10 mouse cellular contexts compared by ENCODE assay signal in genomic region chr5:106709388-106710084, GRCm38 (mm10). TPM values are rescaled to one million over a fixed set of nuclear protein-coding genes. Genes with fewer than 3 reads are reported as not detected.
DNase-seq lines count a peak whose midpoint lies in the region; ATAC-seq lines count a peak whose summit lies in the region.
"Had no signal": no experiment of that assay in that cellular context is flagged by ENCODE, and none has a peak within 500 bp of the region (broad histone marks: within the 10 kb centered on the region; RNA-seq: fewer than 3 reads in every experiment).

No protein-coding gene starts in this region.

- 53% methylated on average over 11 of the region's 11 CpGs for WGBS in kidney, embryonic 15.5 days
- 40% methylated on average over 11 of the region's 11 CpGs for WGBS in embryonic facial prominence, embryonic 11.5 days

- H3K9ac ChIP-seq in kidney, embryonic 15.5 days: no peak overlapping the region
- 0 out of 2 replicates have a peak overlapping the region, but pooled peaks have one; percentile 9 for H3K9ac ChIP-seq in embryonic facial prominence, embryonic 11.5 days (replicated peaks; ENCODE audit: low read length)
- H3K9ac ChIP-seq: limb, embryonic 15.5 days had no signal

- H3K4me3 ChIP-seq in kidney, embryonic 15.5 days (replicated peaks): no peak overlapping the region
- no peak overlapping the region for H3K4me3 ChIP-seq in embryonic facial prominence, embryonic 11.5 days (ENCODE audit: low read depth, low read length)
- H3K4me3 ChIP-seq: limb, embryonic 15.5 days had no signal

- DNase-seq in kidney, postnatal 25 days: no peak
- no peak for DNase-seq in embryonic facial prominence, embryonic 11.5 days (ENCODE audit: low spot score)
- peak; percentile 35 to 46 for DNase-seq in lung, adult 18-20 months
- peak; percentile 74 to 81 for DNase-seq in spleen, postnatal 36 days (ENCODE audit: low spot score in 2 of 2)
- no peak for DNase-seq in kidney, postnatal 14 days
- no peak for DNase-seq in frontal cortex, postnatal 10 days (ENCODE audit: low spot score in 2 of 2)
- no peak for DNase-seq in adrenal gland, adult 2 months
- DNase-seq: right cerebral cortex, adult 18-20 months had no signal

- H3K27ac ChIP-seq in kidney, embryonic 15.5 days: no peak overlapping the region
- no peak overlapping the region for H3K27ac ChIP-seq in embryonic facial prominence, embryonic 11.5 days (replicated peaks; ENCODE audit: low read depth, low read length)
- H3K27ac ChIP-seq: limb, embryonic 15.5 days had no signal

- peaks cover 21% of the 10 kb centered on the region for H3K4me1 ChIP-seq in kidney, embryonic 15.5 days
- H3K4me1 ChIP-seq in embryonic facial prominence, embryonic 11.5 days (ENCODE audit: control insufficient read depth, insufficient read depth, low read length): 0 out of 2 replicates have a peak, but pooled peaks cover 2% of the 10 kb centered on the region

- peak; percentile 70 for ATAC-seq in kidney, embryonic 15.5 days (replicated peaks; ENCODE audit: low FRiP score)
- no peak for ATAC-seq in embryonic facial prominence, embryonic 11.5 days (replicated peaks; ENCODE audit: insufficient number of reproducible peaks, low FRiP score, low TSS enrichment, low read depth)

- no peaks in the 10 kb centered on the region for H3K36me3 ChIP-seq in kidney, embryonic 15.5 days
- no peaks in the 10 kb centered on the region for H3K36me3 ChIP-seq in embryonic facial prominence, embryonic 11.5 days (replicated peaks; ENCODE audit: control insufficient read depth, insufficient read depth, low read depth, low read length)
- H3K36me3 ChIP-seq: limb, embryonic 15.5 days had no signal

- H3K27me3 ChIP-seq in kidney, embryonic 15.5 days: no peaks in the 10 kb centered on the region
- no peaks in the 10 kb centered on the region for H3K27me3 ChIP-seq in embryonic facial prominence, embryonic 11.5 days (ENCODE audit: control insufficient read depth, insufficient read depth, low read length)
- H3K27me3 ChIP-seq: limb, embryonic 15.5 days had no signal

- H3K9me3 ChIP-seq in kidney, embryonic 15.5 days (replicated peaks): no peaks in the 10 kb centered on the region
- H3K9me3 ChIP-seq in embryonic facial prominence, embryonic 11.5 days (replicated peaks; ENCODE audit: control insufficient read depth, low read length): no peaks in the 10 kb centered on the region
- H3K9me3 ChIP-seq: limb, embryonic 15.5 days had no signal

- no peak overlapping the region for H3K4me2 ChIP-seq in kidney, embryonic 15.5 days
- H3K4me2 ChIP-seq in embryonic facial prominence, embryonic 11.5 days (ENCODE audit: low read depth, low read length): no peak overlapping the region
- H3K4me2 ChIP-seq: limb, embryonic 15.5 days had no signal

RNA-seq across cellular contexts. Expression of gene Zfp644, which starts 12.4 kb away (rescaled TPM):
- 61.0 and 63.7 TPM in 2 replicates for polyA plus RNA-seq in kidney, embryonic 15.5 days (2015; fragmentation: Nextera tagmentation; extraction: Ambion mirVana)
- 88.6 and 93.9 TPM in 2 replicates for polyA plus RNA-seq in embryonic facial prominence, embryonic 11.5 days (2014; fragmentation: Nextera tagmentation; extraction: Ambion mirVana)
- total RNA-seq in adrenal gland, adult 2 months (2021): 10 to 100 TPM; 63.5 to 65.2 TPM
- 4.4 and 5.6 TPM in 2 replicates for polyA plus RNA-seq in adrenal gland, adult 2 months (2012; rRNA removed)

Comparison
In these comparisons a context has a peak if more than half of its experiments do, and no peak if none do; other contexts are left out.
1. DNase-seq: peak in lung, adult 18-20 months (2 of 2) and spleen, postnatal 36 days (2 of 2); none in kidney, postnatal 25 days (0 of 2), embryonic facial prominence, embryonic 11.5 days (single experiment), kidney, postnatal 14 days (single experiment), frontal cortex, postnatal 10 days (0 of 2) and adrenal gland, adult 2 months (single experiment).